Mouse (Mus musculus) heart, embryonic 14.5 days (tissue): ENCODE data around the gene Prdm4. TPM values are rescaled to one million over a fixed set of nuclear protein-coding genes. Genes with fewer than 3 reads are reported as not detected.

Experiments used
- ATAC-seq: fragments of 200-750 bp; cut with Nextera tagmentation; 2 replicates; pipeline ENCODE4 v1.8.0; 2017; ENCODE audit warnings: low read depth, moderate TSS enrichment; ENCODE audit not compliant: insufficient number of reproducible peaks, insufficient read depth, low FRiP score
- H3K27ac ChIP-seq, 2 experiments: fragments of 200-500 bp in 1 of 2; fragments of 300-500 bp in 1 of 2; sonication (generic) in 1 of 2; replicated peaks in 1 of 2; 2 replicates each; pipeline ENCODE4 v1.5.1; 2012 to 2014; ENCODE audit warnings: low read depth in 2 of 2, low read length in 2 of 2, control low read depth in 1 of 2, mild to moderate bottlenecking in 1 of 2, mixed read lengths in 1 of 2; ENCODE audit not compliant: control insufficient read depth in 1 of 2, insufficient read depth in 1 of 2
- H3K27me3 ChIP-seq: fragments of 300-500 bp; sonication (generic); 2 replicates; pipeline ENCODE4 v1.6.1; 2014; ENCODE audit warnings: mild to moderate bottlenecking, low read length, control low read depth; ENCODE audit not compliant: control insufficient read depth, insufficient read depth
- H3K36me3 ChIP-seq: fragments of 300-500 bp; sonication (generic); 2 replicates; pipeline ENCODE4 v1.6.1; 2014; ENCODE audit warnings: mild to moderate bottlenecking, control low read depth, low read length, mixed read lengths; ENCODE audit not compliant: control insufficient read depth, insufficient read depth
- H3K4me1 ChIP-seq, 2 experiments: fragments of 200-500 bp in 1 of 2; fragments of 300-500 bp in 1 of 2; sonication (generic) in 1 of 2; 2 replicates each; pipeline ENCODE4 v1.6.1; 2012 to 2014; ENCODE audit warnings: low read length in 2 of 2, control low read depth in 1 of 2, mixed read lengths in 1 of 2; ENCODE audit not compliant: control insufficient read depth in 2 of 2, insufficient read depth in 2 of 2
- H3K4me2 ChIP-seq: fragments of 300-500 bp; sonication (generic); 2 replicates; pipeline ENCODE4 v1.6.1; 2014; ENCODE audit warnings: mild to moderate bottlenecking, low read length
- H3K4me3 ChIP-seq, 2 experiments: fragments of 200-500 bp in 1 of 2; fragments of 300-500 bp in 1 of 2; sonication (generic) in 1 of 2; 2 replicates each; pipeline ENCODE4 v1.5.1; 2012 to 2014; ENCODE audit warnings: low read length in 2 of 2, mild to moderate bottlenecking in 2 of 2, control low read depth in 1 of 2, low read depth in 1 of 2, moderate library complexity in 1 of 2; ENCODE audit not compliant: control insufficient read depth in 1 of 2, insufficient read depth in 1 of 2
- H3K9ac ChIP-seq: fragments of 300-500 bp; sonication (generic); 2 replicates; pipeline ENCODE4 v1.6.1; 2014; ENCODE audit warnings: mild to moderate bottlenecking, low read length
- H3K9me3 ChIP-seq: fragments of 300-500 bp; sonication (generic); 2 replicates; pipeline ENCODE4 v1.6.1; 2016; ENCODE audit warnings: low read length, control low read depth; ENCODE audit not compliant: control insufficient read depth
- WGBS: fragments of 180-500 bp; shearing (Covaris S2); extraction: QIAGEN DNeasy Blood & Tissue Kit; methylation state at CpG from one replicate; pipeline ENCODE4 v1.1.7; 2014; 5-methylcytosine and 5-hydroxymethylcytosine counted together
- polyA plus RNA-seq: library from polyadenylated mRNA; unstranded; fragments of >200 nt; fragmentation: Nextera tagmentation; extraction: Ambion mirVana; gene quantifications from 2 replicates; pipeline ENCODE4 v1.2.1, GENCODE M21; 2014

Gene Prdm4
- polyA plus RNA-seq, 1 experiment from 2014 or later, result 15.2 TPM

DNA sequence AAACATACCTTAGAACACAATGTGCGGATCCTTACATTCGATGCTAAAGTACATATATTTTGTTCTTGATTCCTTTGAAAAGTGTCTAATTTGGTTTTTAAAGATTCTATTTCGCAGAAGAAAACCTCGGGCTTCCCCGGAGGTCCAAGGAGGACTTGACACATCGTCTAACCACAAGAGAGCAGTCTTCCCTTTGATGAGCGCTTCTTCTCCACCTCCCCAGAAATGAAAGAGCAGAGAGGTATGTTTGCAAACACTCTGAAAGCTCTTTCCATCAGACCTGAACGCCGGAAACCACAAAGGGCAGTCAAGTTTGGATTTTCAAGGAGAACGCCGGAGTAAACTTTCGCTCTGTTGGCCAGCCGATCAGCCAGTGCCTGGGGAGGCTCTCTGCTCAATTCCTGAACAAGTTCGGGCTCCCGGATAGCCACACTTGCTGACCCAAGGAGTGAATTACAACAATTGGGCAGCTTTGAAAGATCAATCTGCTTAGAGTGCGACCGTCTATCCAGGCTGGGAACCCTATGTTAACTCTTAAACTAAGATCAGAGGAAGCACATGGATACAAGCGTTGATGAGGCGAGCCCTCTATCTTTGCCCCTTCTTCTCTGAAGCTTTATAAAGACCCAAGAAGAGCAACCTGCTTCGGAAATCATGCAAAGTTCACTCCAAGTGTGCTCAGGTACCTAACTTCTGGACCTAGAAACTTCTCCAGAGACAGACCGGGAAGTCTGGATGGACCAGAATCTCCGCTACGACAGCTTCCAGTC is 10.9 kb upstream of the Prdm4 start, which contains the start of gene Ascl4:
Gene Ascl4 (plus strand): TSS at position 6 of the 770 bp plus-strand sequence.
- Histone ChIP-seq H3K27ac (no peak within 1 kb of the TSS), H3K9ac (peak within 1 kb of the TSS; percentile 59), H3K4me2 (peak within 1 kb of the TSS; percentile 98), H3K9me3 (no peaks in the 10 kb centered on the region), H3K36me3 (no peaks in the 10 kb centered on the region), H3K4me1 (peaks cover 0 to 8% of the 10 kb centered on the region in 2 experiments; a peak in 2 of 4 replicates), H3K27me3 (peaks cover 29% of the 10 kb centered on the region), H3K4me3 (peak within 1 kb of the TSS; percentile 52 to 62)
- WGBS, result 3% methylated on average over 23 of the region's 23 CpGs
- no peak for ATAC-seq

DNA sequence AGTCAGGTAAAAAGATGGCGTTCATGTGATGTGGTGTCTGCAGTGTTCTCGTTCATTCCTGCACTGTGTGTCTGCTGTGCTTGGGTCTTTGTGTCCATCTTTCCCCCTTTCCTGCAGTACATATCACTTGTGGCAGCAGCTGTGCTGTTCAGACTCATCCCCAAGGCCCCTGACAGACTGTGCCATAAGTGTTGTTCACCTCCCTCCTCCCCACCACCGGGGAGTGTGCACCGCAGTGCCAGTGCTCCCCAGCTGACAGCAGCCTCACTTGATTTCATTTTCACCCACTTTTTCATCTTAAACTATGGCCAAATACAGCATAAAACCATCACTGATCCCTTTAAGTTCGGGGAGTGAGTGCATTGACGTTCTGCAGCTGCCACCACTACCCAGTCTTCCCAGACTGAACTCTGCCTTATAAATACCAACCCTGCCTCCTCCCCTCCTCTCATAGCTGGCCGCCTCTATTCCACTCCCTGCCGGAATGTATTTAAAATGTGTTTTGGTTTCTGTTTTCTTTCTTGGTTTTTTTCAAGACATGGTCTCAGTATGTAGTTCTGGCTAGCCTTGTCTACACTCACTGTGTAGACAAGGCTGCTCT is 37.0 kb downstream of the Prdm4 start:
- no peak overlapping the region for H3K9ac ChIP-seq
- H3K4me2 ChIP-seq, result no peak overlapping the region
- no peak for ATAC-seq
- peaks cover 94% of the 10 kb centered on the region for H3K36me3 ChIP-seq
- no peak overlapping the region for H3K4me3 ChIP-seq
- H3K27ac ChIP-seq, result no peak overlapping the region
- no peaks in the 10 kb centered on the region for H3K4me1 ChIP-seq
- no peaks in the 10 kb centered on the region for H3K9me3 ChIP-seq
- WGBS, result 91% methylated on average over 8 of the region's 8 CpGs
- H3K27me3 ChIP-seq, result no peaks in the 10 kb centered on the region

DNA sequence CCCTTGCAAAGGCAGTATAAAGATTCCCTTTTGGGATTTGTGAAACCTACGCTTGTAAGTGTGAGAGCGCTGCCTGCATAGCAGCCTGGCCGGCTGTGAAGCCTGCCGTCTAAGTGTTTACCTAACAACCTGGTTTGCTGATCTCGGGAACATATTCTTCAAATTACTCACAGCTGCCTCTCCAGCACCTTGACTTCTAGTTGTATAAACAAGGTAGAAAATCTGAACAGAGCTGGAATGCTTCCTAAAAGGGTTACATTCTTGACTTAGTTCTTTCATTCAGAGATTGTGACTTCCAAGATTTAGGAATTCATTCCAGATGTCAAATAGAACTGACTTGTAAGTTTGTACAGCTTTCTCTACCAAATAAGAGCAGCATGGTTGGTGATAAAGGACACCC is 41.1 kb downstream of the Prdm4 start:
- Histone ChIP-seq H3K27ac (no peak overlapping the region), H3K27me3 (no peaks in the 10 kb centered on the region), H3K4me3 (no peak overlapping the region), H3K9me3 (no peaks in the 10 kb centered on the region), H3K4me1 (peaks cover 3 to 6% of the 10 kb centered on the region in 2 experiments; a peak in 3 of 4 replicates), H3K4me2 (no peak overlapping the region), H3K9ac (no peak overlapping the region), H3K36me3 (peaks cover 64% of the 10 kb centered on the region)
- 90% methylated on average over 5 of the region's 5 CpGs for WGBS
- ATAC-seq, result no peak

DNA sequence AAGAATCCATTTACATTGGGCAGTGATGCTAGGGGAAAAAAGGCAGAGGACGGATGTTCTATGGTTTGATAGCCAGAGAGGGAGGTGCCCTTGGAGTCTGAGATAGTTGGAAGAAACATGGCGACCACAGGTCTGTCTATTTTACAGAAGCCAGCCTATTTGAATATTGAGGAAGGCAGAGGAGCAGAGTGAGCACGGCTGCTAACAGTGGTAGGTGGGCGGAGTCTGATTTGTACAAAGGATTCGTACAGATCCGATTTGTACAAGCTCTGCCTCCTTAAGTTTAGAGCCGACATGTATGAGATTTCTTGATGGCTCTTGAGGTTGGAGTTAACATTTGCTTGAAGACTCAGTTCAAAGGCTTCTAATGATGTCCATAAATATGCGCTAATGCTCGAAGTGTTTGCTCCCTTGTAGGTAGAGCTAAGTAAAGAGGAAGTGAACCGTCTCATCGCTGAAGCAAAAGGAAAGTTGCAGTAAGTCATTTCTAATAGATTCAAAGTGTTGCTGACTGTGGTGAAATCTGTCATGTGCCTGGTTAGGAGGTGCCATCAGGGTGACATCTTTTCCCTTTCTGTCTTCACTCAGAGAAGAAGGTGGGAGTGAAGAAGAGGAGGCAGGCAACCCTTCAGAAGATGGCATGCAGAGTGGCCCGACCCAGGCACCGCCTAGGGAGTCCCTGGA is 42.9 kb downstream of the Prdm4 start:
- Histone ChIP-seq H3K9me3 (no peaks in the 10 kb centered on the region), H3K36me3 (peaks cover 46% of the 10 kb centered on the region), H3K4me1 (peaks cover 3 to 6% of the 10 kb centered on the region in 2 experiments; a peak in 3 of 4 replicates), H3K4me3 (no peak overlapping the region), H3K27me3 (no peaks in the 10 kb centered on the region), H3K4me2 (no peak overlapping the region), H3K9ac (no peak overlapping the region), H3K27ac (no peak overlapping the region)
- ATAC-seq, result no peak
- 89% methylated on average over 13 of the region's 13 CpGs for WGBS

DNA sequence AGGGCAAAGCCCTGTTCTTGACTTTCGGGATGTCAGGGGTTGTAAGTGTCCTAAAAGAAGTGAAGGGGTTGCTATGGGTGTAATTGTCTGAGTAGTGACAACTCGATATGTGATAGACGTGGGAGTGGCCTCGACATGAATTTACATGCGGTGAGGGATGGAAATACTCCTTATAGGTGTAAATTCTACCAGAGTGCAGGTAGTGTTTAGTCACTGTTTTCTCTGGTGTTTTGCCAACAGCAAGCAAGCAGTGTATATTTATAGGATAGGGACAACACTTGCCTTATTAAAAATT is 44.5 kb downstream of the Prdm4 start:
- Histone ChIP-seq H3K9ac (peak overlapping the region; percentile 83), H3K27me3 (no peaks in the 10 kb centered on the region), H3K4me2 (peak overlapping the region; percentile 77), H3K27ac (no peak overlapping the region), H3K4me1 (peaks cover 3 to 6% of the 10 kb centered on the region in 2 experiments; a peak in 3 of 4 replicates), H3K36me3 (peaks cover 31% of the 10 kb centered on the region), H3K4me3 (peak overlapping the region; percentile 84 to 94), H3K9me3 (no peaks in the 10 kb centered on the region)
- ATAC-seq, result 0 out of 2 replicates have a peak, but pooled peaks have one; percentile 29
- 4% methylated on average over 5 of the region's 5 CpGs for WGBS

DNA sequence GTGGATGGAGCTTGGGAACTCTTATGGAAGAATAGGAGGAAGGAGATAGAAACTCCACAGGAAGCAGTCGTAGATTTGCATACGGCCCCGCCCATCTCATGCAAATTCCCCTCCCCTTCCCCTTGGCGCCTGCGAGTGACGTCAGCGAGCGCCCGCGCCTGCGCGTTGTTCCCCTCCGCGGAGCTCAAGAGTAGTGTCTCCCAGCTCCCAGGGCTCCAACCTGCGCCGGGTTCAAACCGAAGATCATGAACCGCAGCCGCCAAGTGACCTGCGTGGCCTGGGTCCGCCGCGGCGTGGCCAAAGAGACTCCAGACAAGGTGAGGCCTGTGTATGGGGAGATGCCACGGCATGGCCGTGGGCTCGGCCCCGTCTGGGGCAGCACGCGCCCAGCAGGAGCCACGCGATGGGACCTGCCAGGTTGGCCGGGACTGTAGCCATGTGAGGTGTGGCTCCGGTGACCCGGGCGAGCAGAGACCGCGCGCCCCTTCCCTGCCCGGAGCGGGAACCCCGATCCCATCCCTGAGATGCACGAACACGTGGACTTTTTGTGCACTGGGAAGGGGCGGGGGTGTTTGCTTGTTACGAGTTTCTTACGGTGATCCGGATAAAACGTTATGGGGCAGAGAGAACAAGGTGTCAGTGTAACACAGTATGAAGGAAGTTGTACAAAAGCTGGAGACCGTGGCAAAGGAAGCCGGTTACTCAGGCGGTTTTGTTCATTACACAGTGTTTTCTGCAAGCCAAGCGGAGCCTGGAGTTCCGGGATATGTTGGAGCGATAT is 45.1 kb downstream of the Prdm4 start:
- H3K27me3 ChIP-seq, result no peaks in the 10 kb centered on the region
- 0% methylated on average over 55 of the region's 55 CpGs for WGBS
- ATAC-seq, result peak; percentile 87
- H3K9ac ChIP-seq, result peak overlapping the region; percentile 83
- H3K9me3 ChIP-seq, result no peaks in the 10 kb centered on the region
- peaks cover 3 to 6% of the 10 kb centered on the region in 2 experiments; a peak in 3 of 4 replicates for H3K4me1 ChIP-seq
- peak overlapping the region; percentile 77 for H3K4me2 ChIP-seq
- H3K27ac ChIP-seq, result peak overlapping the region; percentile 47 to 51
- peaks cover 30% of the 10 kb centered on the region for H3K36me3 ChIP-seq
- peak overlapping the region; percentile 84 to 94 for H3K4me3 ChIP-seq
